Mouse (Mus musculus): Measurements from ENCODE around the gene 1700025C18Rik. TPM values are rescaled to one million over a fixed set of nuclear protein-coding genes. Genes with fewer than 3 reads are reported as not detected.
A peak's percentile ranks its signal among the peaks of the same experiment; 100 is the strongest.

The 1700025C18Rik gene
- polyA plus RNA-seq, 1 experiment from 2014 or later = not detected

- Histone ChIP-seq H3K4me1 (ENCODE audit: control insufficient read depth in 2 of 2, insufficient read depth in 2 of 2, low read length in 2 of 2) (peaks cover 4 to 22% of the 10 kb centered on the region in 2 experiments; a peak in 3 of 4 replicates), H3K9ac (ENCODE audit: low read length) (no peak overlapping the region; the same call in 1 of the 2 replicates), H3K4me2 (ENCODE audit: low read length) (peak overlapping the region; percentile 89), H3K27me3 (ENCODE audit: control insufficient read depth, insufficient read depth, low read length) (no peaks in the 10 kb centered on the region), H3K4me3 (ENCODE audit: control insufficient read depth in 1 of 2, insufficient read depth in 1 of 2, low read depth in 1 of 2, low read length in 2 of 2) (peak overlapping the region; percentile 22 to 84), H3K36me3 (ENCODE audit: control insufficient read depth, insufficient read depth, low read length) (no peaks in the 10 kb centered on the region), H3K27ac (replicated peaks in 1 of 2; ENCODE audit: control insufficient read depth in 1 of 2, insufficient read depth in 1 of 2, low read depth in 2 of 2, low read length in 2 of 2) (no peak overlapping the region), H3K9me3 (ENCODE audit: control insufficient read depth, low read length) (no peaks in the 10 kb centered on the region)
- 54% methylated on average over 5 of the region's 5 CpGs for WGBS
- ATAC-seq (ENCODE audit: insufficient number of reproducible peaks, insufficient read depth, low FRiP score, low read depth) = no peak
These were observed 55.5 kb downstream of the 1700025C18Rik start for GRCm38 (mm10) chr2:165035058-165035431.

DNA sequence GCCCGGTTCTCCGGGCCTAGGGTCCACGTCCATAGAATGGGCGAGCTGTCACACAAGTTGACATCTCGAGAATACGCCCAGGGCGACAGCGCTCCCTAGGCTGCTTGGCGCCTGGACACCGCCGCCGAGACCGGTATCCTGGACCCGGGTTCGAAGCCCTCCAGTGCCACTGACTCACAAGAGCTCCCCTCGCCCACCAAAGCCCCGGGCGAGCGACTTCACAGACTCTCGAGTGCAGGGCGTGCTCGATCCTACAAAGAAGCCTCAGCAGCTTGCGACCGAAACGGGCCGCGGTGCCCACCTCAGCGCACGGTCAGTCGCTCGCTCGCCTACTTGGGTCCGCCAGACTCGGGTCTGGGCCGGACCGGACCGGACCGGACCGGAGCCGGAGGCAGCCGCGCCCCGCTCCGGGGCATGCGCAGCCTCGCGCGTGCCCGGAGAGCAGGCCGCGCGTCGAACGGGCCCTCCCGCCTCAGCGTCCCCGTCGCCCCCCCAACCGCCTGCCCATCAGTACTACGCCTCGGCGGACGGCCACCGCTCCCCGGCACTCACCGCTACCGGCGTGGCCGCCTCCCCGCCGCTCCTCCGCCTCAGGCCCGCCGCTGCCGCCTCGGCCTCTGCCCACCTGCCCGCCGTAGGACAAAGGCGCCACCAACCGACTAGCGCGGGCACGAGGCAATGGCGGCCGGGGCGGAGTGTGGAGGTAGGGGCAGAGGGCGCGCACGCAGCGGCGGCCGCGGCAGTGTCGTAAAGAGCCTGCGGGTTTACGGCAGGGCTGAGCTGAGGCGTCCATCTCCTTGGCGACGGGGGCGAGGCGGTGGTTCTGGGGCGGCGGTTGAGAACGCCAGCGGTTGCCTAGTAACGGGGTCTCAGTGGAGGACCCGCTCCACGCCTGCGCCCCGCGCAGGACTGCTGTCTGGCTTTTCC, 56.2 kb downstream of the 1700025C18Rik start, which contains the start of gene Ncoa5:
Gene Ncoa5, minus strand, starts transcription at position 737 of the 927 bp plus-strand sequence.
- Histone ChIP-seq H3K4me1 (ENCODE audit: control insufficient read depth in 2 of 2, insufficient read depth in 2 of 2, low read length in 2 of 2) (peaks cover 4 to 22% of the 10 kb centered on the region in 2 experiments; a peak in 3 of 4 replicates), H3K9me3 (ENCODE audit: control insufficient read depth, low read length) (no peaks in the 10 kb centered on the region), H3K27ac (replicated peaks in 1 of 2; ENCODE audit: control insufficient read depth in 1 of 2, insufficient read depth in 1 of 2, low read depth in 2 of 2, low read length in 2 of 2) (peak within 1 kb of the TSS; percentile 54 to 67; a peak in 3 of 4 replicates), H3K4me3 (ENCODE audit: control insufficient read depth in 1 of 2, insufficient read depth in 1 of 2, low read depth in 1 of 2, low read length in 2 of 2) (peak within 1 kb of the TSS; percentile 84 to 90), H3K4me2 (ENCODE audit: low read length) (peak within 1 kb of the TSS; percentile 89), H3K9ac (ENCODE audit: low read length) (peak within 1 kb of the TSS; percentile 93), H3K36me3 (ENCODE audit: control insufficient read depth, insufficient read depth, low read length) (no peaks in the 10 kb centered on the region), H3K27me3 (ENCODE audit: control insufficient read depth, insufficient read depth, low read length) (no peaks in the 10 kb centered on the region)
- ATAC-seq (ENCODE audit: insufficient number of reproducible peaks, insufficient read depth, low FRiP score, low read depth) = peak; percentile 97
- WGBS = under 1% methylated on average over 102 of the region's 111 CpGs

GRCm38 (mm10) chr2:165033306-165033705, 57.2 kb downstream of the 1700025C18Rik start:
- no peak for ATAC-seq (ENCODE audit: insufficient number of reproducible peaks, insufficient read depth, low FRiP score, low read depth)
- 37% methylated on average over 6 of the region's 6 CpGs for WGBS
- Histone ChIP-seq H3K36me3 (ENCODE audit: control insufficient read depth, insufficient read depth, low read length) (no peaks in the 10 kb centered on the region), H3K4me1 (ENCODE audit: control insufficient read depth in 2 of 2, insufficient read depth in 2 of 2, low read length in 2 of 2) (peaks cover 4 to 22% of the 10 kb centered on the region in 2 experiments; a peak in 3 of 4 replicates), H3K9ac (ENCODE audit: low read length) (peak overlapping the region; percentile 93), H3K27me3 (ENCODE audit: control insufficient read depth, insufficient read depth, low read length) (no peaks in the 10 kb centered on the region), H3K4me2 (ENCODE audit: low read length) (peak overlapping the region; percentile 89), H3K4me3 (ENCODE audit: control insufficient read depth in 1 of 2, insufficient read depth in 1 of 2, low read depth in 1 of 2, low read length in 2 of 2) (peak overlapping the region; percentile 84 to 90), H3K9me3 (ENCODE audit: control insufficient read depth, low read length) (no peaks in the 10 kb centered on the region), H3K27ac (replicated peaks in 1 of 2; ENCODE audit: control insufficient read depth in 1 of 2, insufficient read depth in 1 of 2, low read depth in 2 of 2, low read length in 2 of 2) (no peak overlapping the region)

- peaks cover 4 to 22% of the 10 kb centered on the region in 2 experiments; a peak in 3 of 4 replicates for H3K4me1 ChIP-seq (ENCODE audit: control insufficient read depth in 2 of 2, insufficient read depth in 2 of 2, low read length in 2 of 2)
- 61% methylated on average over 3 of the region's 3 CpGs for WGBS
- no peak overlapping the region for H3K27ac ChIP-seq (replicated peaks in 1 of 2; ENCODE audit: control insufficient read depth in 1 of 2, insufficient read depth in 1 of 2, low read depth in 2 of 2, low read length in 2 of 2)
- no peak overlapping the region for H3K4me2 ChIP-seq (ENCODE audit: low read length)
- ATAC-seq (ENCODE audit: insufficient number of reproducible peaks, insufficient read depth, low FRiP score, low read depth) = no peak
- H3K9me3 ChIP-seq (ENCODE audit: control insufficient read depth, low read length) = no peaks in the 10 kb centered on the region
- no peak overlapping the region for H3K9ac ChIP-seq (ENCODE audit: low read length)
- no peak overlapping the region for H3K4me3 ChIP-seq (ENCODE audit: control insufficient read depth in 1 of 2, insufficient read depth in 1 of 2, low read depth in 1 of 2, low read length in 2 of 2)
- no peaks in the 10 kb centered on the region for H3K27me3 ChIP-seq (ENCODE audit: control insufficient read depth, insufficient read depth, low read length)
- H3K36me3 ChIP-seq (ENCODE audit: control insufficient read depth, insufficient read depth, low read length) = no peaks in the 10 kb centered on the region
These were observed 58.0 kb downstream of the 1700025C18Rik start for GRCm38 (mm10) chr2:165032533-165032932.

Other genes with a start within 250 kb of the 1700025C18Rik start
- 9.6 and 10.4 TPM in 2 replicates for gene Pltp, start 233.0 kb downstream of the 1700025C18Rik start, polyA plus RNA-seq (2014; fragmentation: Nextera tagmentation; extraction: Ambion mirVana)
- 58.0 and 58.8 TPM in 2 replicates for gene Pcif1, start 211.4 kb downstream of the 1700025C18Rik start, polyA plus RNA-seq (2014; fragmentation: Nextera tagmentation; extraction: Ambion mirVana)
- 6.8 and 6.9 TPM in 2 replicates for gene Zfp335, start 179.0 kb downstream of the 1700025C18Rik start, polyA plus RNA-seq (2014; fragmentation: Nextera tagmentation; extraction: Ambion mirVana)
- gene Mmp9, start 150.0 kb downstream of the 1700025C18Rik start, polyA plus RNA-seq (2014; fragmentation: Nextera tagmentation; extraction: Ambion mirVana) = 0.09 TPM in 1 of 2 replicates, not detected in the other
- gene Slc12a5, start 129.9 kb downstream of the 1700025C18Rik start, polyA plus RNA-seq (2014; fragmentation: Nextera tagmentation; extraction: Ambion mirVana) = 0.62 and 0.71 TPM in 2 replicates
- 34.1 and 35.7 TPM in 2 replicates for gene Ncoa5, start 55.9 kb downstream of the 1700025C18Rik start, polyA plus RNA-seq (2014; fragmentation: Nextera tagmentation; extraction: Ambion mirVana)
- 5.8 and 8.6 TPM in 2 replicates for gene Cd40, start 35.1 kb downstream of the 1700025C18Rik start, polyA plus RNA-seq (2014; fragmentation: Nextera tagmentation; extraction: Ambion mirVana)
- 0.11 TPM in 1 of 2 replicates, not detected in the other for gene Cdh22, start 144.1 kb upstream of the 1700025C18Rik start, polyA plus RNA-seq (2014; fragmentation: Nextera tagmentation; extraction: Ambion mirVana)
- 34.0 and 38.0 TPM in 2 replicates for gene Slc35c2, start 197.1 kb upstream of the 1700025C18Rik start, polyA plus RNA-seq (2014; fragmentation: Nextera tagmentation; extraction: Ambion mirVana)
- gene Elmo2, start 235.7 kb upstream of the 1700025C18Rik start, polyA plus RNA-seq (2014; fragmentation: Nextera tagmentation; extraction: Ambion mirVana) = 40.1 and 44.9 TPM in 2 replicates